Mouse (Mus musculus): Measurements from ENCODE around the gene Trappc3l. TPM values are rescaled to one million over a fixed set of nuclear protein-coding genes. Genes with fewer than 3 reads are reported as not detected.

The Trappc3l gene
- polyA plus RNA-seq, 1 experiment from 2014 or later: not detected

DNA sequence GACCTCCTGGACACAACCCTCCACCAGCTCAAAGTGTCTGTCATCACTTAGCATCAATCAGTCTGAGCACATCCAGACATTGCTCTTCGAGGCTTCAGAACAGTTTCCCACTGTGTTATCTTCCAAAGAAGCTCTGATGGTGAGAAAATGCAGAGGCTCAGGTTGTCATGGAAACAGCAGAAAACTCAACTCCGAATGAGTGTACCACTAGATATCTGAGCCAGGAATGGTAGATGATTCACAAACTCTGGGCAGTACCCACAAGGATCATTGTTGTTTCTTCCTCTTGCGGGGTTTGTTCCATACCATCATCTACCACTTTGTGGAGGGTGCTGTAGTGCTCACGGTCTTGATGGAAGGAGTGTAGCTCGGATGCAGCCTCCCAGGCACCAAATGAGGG, 54.5 kb downstream of the Trappc3l start:
- no peak for DNase-seq (ENCODE audit: low spot score)

GRCm38 (mm10) chr10:34095147-34095546, 57.8 kb downstream of the Trappc3l start:
- DNase-seq (ENCODE audit: low spot score): no peak

- DNase-seq (ENCODE audit: low spot score): no peak
These were observed 58.6 kb downstream of the Trappc3l start for GRCm38 (mm10) chr10:34095964-34096363.

- DNase-seq (ENCODE audit: low spot score): peak; percentile 17
These were observed 59.1 kb downstream of the Trappc3l start, which contains the start of gene Calhm5 for GRCm38 (mm10) chr10:34096418-34096883. Calhm5 (minus strand) TSS chr10:34096519.

- peak; percentile 73 for DNase-seq (ENCODE audit: low spot score)
These were observed 73.6 kb downstream of the Trappc3l start for GRCm38 (mm10) chr10:34110863-34111465.

DNA sequence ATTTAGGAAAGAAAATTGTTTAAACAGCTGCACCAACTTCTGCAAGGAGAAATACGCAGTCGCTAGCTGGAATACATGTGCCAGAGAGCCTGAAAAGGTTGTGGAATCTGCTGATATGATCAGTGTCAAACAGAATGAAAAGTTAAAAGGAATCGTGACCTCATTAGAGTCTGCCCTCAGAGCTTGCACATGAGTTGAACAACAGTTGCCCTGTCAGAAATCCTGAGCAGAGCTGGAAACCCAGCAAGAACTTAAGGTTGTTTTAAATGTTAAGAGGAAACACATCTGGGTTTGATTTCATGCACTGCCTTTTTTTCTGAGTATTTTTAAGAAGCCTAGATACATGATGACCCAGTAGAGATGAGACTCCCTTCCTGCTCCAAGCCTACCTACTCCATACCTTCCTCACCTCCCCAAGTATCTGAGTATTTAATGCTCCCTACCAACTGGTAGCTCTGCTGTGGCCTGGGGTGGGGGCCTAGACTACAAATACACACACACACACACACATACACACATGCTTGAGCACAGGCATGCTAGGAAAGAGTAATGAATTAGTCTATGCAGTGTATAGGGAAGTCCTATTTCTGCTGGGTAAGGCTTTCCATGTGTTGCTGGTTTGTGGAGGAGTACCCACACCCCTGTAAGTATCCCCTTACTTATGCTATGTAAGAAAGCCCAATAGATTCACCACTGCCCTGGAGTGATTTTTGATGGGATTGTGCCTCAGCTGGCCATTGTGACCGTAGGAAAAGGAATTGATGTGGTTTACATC, 74.8 kb downstream of the Trappc3l start:
- no peak for DNase-seq (ENCODE audit: low spot score)

- DNase-seq (ENCODE audit: low spot score): no peak
These were observed 79.7 kb downstream of the Trappc3l start for GRCm38 (mm10) chr10:34117131-34117530.

- DNase-seq (ENCODE audit: low spot score): no peak
These were observed 80.4 kb downstream of the Trappc3l start for GRCm38 (mm10) chr10:34117770-34118169.

DNA sequence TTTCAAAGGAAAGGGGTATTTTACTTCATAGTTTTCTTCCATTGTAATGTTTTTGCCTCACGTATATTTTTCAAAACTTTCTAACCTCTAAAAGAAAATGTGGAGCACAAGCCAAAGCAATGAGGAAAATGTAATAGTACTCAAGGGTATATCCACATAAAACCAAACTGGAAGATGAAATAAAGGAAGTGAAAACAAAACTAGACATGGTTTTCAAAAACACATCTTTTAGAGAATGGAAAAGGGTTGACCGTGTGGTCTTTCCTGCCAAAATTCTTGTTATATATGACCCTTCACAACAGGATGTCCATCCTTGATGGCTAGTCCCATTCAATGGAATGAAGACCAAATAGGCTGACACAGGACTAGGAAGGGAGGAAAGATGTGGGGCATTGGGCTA, 81.0 kb downstream of the Trappc3l start:
- no peak for DNase-seq (ENCODE audit: low spot score)

DNA sequence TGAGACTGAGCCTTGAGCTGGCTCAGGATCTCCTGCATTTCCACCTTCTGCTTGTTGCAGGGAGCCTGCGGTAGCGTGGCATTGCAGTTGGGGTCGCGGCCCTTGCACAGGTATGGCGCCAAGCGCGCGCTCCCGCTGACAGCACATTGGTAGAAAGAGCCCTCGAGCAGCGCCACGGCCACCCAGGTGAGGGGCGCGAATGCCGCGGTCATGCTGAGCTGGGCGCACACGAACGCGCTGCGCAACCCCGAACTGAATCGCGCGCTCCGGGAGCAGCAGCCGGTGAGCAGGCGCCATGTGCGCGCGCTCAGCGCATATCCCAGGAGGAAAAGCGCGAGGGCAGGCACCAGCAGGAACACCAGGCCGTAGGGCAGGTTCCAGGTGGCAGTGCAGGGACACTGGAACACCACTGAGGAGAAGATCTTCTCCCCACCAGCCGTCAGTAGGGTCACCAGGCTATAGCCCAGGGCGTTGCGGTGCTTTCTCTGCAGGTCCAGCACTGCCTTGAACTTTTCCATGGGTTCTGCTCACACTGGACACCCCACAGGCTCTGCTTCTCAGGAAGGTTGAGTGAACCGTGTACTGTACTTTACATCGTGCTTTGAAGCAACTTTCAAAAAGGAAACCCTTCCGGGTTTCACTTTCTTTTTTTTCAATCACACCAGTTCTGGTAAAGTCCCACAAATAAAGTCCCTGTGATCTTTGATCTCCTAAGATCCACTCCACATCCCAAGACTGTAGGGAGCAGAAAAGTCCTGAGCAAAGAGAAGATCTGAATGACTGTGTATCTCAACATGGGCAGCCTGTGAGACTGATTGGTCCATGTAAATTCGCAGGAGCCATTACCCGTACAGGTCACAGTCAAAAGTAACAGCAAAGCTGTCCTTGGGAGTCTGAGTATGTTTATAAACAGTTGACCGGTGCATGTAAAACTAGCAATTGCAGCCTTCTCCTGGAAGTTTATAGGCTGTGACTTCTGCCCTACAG, 90.3 kb downstream of the Trappc3l start, which contains the start of gene Calhm6:
Gene Calhm6 (minus strand): TSS at position 593 of the 987 bp plus-strand sequence.
- peak; percentile 57 for DNase-seq (ENCODE audit: low spot score)

- DNase-seq (ENCODE audit: low spot score): no peak
These were observed 91.0 kb downstream of the Trappc3l start for GRCm38 (mm10) chr10:34128391-34128790.

GRCm38 (mm10) chr10:34131356-34131755, 94.0 kb downstream of the Trappc3l start:
- DNase-seq (ENCODE audit: low spot score): no peak

DNA sequence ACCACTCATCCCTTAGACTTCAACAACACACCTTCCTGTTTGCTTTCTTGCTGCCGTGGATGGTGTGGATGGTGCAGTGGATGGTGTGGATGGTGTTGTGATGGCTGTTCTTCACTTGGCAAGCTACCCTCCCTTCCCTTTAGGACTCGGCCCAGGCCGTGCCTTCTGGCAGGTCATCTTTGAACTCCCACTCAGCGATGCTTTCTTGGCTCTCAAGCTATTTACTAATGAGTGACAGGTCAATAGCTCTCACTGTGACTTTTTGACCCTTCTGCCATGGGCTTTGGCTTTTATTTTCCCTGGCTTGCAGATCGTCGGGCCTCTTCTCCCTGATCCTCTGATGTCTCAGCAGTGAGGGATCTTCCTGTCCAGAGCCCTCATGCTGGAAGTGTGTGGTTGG, 99.0 kb downstream of the Trappc3l start:
- DNase-seq (ENCODE audit: low spot score): no peak

DNA sequence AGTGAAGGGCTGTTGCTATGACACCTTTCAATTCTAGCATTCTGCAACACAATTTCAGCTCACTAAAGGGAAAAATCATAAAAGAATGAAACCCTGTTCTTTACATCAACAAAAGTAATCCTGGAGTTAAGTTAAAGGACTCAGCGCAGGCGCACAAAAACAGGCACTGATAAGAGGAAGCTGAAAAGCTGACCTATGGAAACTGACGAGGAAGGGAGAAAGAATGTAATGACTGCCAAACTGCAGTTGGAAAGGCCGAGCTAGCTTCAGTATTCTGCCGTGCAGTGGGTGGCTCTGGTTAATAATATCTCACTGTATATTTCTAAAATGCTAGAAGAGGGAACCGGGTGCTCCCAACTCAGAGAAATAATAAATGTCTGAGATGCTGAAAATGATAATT, 100.6 kb downstream of the Trappc3l start:
- DNase-seq (ENCODE audit: low spot score): no peak

DNA sequence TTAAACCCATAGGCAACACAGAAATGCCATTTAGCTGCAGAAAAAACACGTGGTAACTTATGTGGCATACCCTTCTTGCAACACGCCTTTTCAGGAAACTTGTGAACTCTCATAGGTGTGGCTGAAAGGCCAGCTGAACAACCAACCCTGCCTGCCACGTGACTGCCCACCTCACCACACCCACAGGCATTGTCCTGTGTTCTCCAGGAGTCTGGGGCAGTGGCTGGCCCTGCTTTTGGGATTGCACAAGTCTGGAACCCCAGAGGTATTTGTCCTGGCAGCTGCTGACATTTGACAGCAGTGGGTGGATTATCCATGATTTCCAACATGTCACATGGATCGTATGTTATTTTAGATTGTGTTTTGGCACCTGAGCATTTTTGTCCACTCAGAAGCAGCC, 102.4 kb downstream of the Trappc3l start:
- no peak for DNase-seq (ENCODE audit: low spot score)

DNA sequence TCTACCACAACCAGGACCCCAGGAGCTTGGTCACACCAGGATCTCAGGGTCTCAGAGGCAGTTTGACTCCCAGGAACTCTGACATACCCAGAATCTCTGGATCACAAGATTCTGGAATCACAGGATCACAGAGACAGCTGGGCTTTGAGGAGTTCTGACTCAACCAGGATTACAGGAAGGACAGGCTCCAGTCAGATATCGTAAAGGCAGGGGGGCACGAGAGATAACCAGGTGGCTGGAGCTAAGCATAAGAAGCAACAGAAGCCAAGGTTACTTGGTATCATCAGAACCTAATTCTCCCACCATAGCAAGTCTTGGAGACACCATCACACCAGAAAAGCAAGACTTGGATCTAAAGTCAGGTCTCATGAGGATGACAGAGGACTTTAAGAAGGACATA, 104.3 kb downstream of the Trappc3l start:
- DNase-seq (ENCODE audit: low spot score): no peak

GRCm38 (mm10) chr10:34149772-34150171, 112.4 kb downstream of the Trappc3l start:
- DNase-seq (ENCODE audit: low spot score): no peak

DNA sequence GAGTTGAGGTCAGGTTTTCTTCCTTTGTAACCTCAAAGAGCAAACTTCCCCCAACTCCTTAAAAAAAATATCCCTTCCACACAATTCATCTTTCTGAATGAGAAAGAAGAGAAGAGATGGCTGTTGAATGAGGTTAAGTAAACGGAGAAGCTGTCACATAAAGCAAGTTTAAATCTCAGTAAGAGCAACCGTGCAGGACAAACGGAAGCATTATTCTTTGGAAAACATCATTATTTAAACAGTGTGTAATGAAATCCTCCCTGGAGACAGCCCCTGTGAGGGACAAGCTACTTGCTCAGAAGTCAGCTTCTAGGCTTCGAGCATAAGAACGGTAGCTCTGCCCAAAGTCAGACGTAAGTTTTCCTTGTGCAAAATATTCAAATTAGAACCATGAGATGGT, 113.1 kb downstream of the Trappc3l start:
- DNase-seq (ENCODE audit: low spot score): no peak

DNA sequence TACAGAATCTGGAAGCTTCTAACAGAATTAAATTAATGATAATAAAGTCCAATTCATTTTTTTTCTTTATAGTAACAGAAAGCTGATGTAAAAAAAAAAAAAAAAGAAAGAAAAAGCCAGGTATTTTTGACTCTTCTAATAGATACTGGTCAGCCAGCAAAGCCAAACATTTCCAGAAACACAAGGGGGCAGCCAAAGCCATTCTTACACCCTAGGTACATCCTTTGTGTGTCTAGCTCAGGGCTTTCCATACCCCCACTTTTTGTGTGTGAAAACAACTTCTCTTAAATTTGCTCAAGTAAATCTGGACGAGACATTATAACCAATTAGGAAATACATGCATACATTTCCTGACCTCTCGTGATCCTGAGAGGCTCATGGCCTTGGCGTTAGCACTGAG, 114.4 kb downstream of the Trappc3l start:
- no peak for DNase-seq (ENCODE audit: low spot score)

DNA sequence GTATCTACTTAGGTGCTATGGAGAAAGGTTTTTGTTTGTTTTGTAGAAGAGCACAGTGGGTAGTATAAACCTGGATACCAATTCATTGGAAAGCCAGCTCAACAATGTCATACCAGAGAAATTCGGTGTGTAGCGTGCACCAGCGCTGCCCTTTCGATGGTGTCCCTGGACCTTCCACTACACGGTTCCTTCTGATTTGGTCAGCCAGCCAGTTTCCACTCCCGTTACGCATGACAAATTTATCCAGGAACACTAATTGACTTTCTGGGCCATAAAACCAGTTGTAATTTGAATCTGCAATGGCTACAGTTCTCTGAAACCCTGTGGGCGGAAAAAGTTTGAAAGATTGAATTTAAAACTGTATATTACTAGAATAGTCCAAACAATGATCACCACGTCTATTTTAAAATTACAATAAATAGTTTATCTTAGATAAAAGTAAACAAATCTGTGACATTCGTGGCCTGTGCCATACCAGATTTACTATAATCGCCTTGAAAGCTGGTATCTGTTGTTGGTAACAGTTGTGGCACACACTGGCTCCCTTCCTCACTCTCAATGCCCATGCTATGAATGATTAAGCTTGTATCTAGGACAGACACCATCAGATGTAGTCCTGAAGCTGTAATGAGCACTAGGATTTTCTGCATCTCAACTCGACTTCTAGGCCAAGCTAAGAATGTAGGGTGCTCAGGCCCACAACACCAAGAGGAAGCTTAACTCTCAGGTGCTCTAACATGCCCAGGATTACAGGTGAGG, 118.6 kb downstream of the Trappc3l start:
- DNase-seq (ENCODE audit: low spot score): no peak

Measured in thymus, postnatal 0 days (tissue).